26 mouse cellular contexts compared by ENCODE assay signal in genomic region chr10:51975587-51975986, GRCm38 (mm10). TPM values are rescaled to one million over a fixed set of nuclear protein-coding genes. Genes with fewer than 3 reads are reported as not detected.
"Had no signal": no experiment of that assay in that cellular context is flagged by ENCODE, and none has a peak within 500 bp of the region (broad histone marks: within the 10 kb centered on the region; RNA-seq: fewer than 3 reads in every experiment).

No protein-coding gene starts in this region.

- H3K4me1 ChIP-seq: embryonic facial prominence, embryonic 10.5 days; embryonic facial prominence, embryonic 12.5 days; embryonic facial prominence, embryonic 13.5 days; embryonic facial prominence, embryonic 15.5 days; forebrain, embryonic 10.5 days; forebrain, embryonic 12.5 days; forebrain, embryonic 13.5 days; forebrain, embryonic 15.5 days had no signal

- H3K27me3 ChIP-seq: embryonic facial prominence, embryonic 12.5 days; embryonic facial prominence, embryonic 13.5 days; embryonic facial prominence, embryonic 15.5 days; forebrain, embryonic 12.5 days; forebrain, embryonic 13.5 days; forebrain, embryonic 15.5 days had no signal

- H3K9me3 ChIP-seq: embryonic facial prominence, embryonic 10.5 days; embryonic facial prominence, embryonic 12.5 days; embryonic facial prominence, embryonic 13.5 days; embryonic facial prominence, embryonic 15.5 days; forebrain, embryonic 10.5 days; forebrain, embryonic 12.5 days; forebrain, embryonic 13.5 days; forebrain, embryonic 15.5 days had no signal

- H3K4me3 ChIP-seq: embryonic facial prominence, embryonic 10.5 days; embryonic facial prominence, embryonic 12.5 days; embryonic facial prominence, embryonic 13.5 days; embryonic facial prominence, embryonic 15.5 days; erythroblast, embryonic 14.5 days; forebrain, embryonic 10.5 days; forebrain, embryonic 12.5 days; forebrain, embryonic 13.5 days; forebrain, embryonic 15.5 days; gastrocnemius, adult 2 months; heart, adult 2 months had no signal

- H3K4me2 ChIP-seq: embryonic facial prominence, embryonic 12.5 days; embryonic facial prominence, embryonic 13.5 days; embryonic facial prominence, embryonic 15.5 days; forebrain, embryonic 12.5 days; forebrain, embryonic 13.5 days; forebrain, embryonic 15.5 days had no signal

- H3K36me3 ChIP-seq: embryonic facial prominence, embryonic 10.5 days; embryonic facial prominence, embryonic 12.5 days; embryonic facial prominence, embryonic 13.5 days; embryonic facial prominence, embryonic 15.5 days; forebrain, embryonic 10.5 days; forebrain, embryonic 12.5 days; forebrain, embryonic 15.5 days had no signal

- DNase-seq: cerebellum, adult 8-10 months; cerebellum, adult 9-10 months; cerebellum, adult 9-11 months; cerebellum, postnatal 10 days; cerebellum, postnatal 14 days; cerebellum, postnatal 25 days; cerebellum, postnatal 36 days; embryo, embryonic 11 days; forebrain, postnatal 0 days; gastrocnemius, adult 2 months; gastrocnemius, postnatal 10 days; gastrocnemius, postnatal 14 days; gastrocnemius, postnatal 25 days; gastrocnemius, postnatal 36 days; heart, adult 11 months; heart, adult 18-20 months; heart, adult 2 months had no signal

- H3K27ac ChIP-seq: embryonic facial prominence, embryonic 10.5 days; embryonic facial prominence, embryonic 12.5 days; embryonic facial prominence, embryonic 13.5 days; embryonic facial prominence, embryonic 15.5 days; forebrain, embryonic 10.5 days; forebrain, embryonic 12.5 days; forebrain, embryonic 13.5 days; forebrain, embryonic 15.5 days; gastrocnemius, adult 2 months; heart, adult 2 months had no signal

RNA-seq across cellular contexts. Expression of gene Vgll2, which starts 46.7 kb away (rescaled TPM):
- polyA plus RNA-seq: erythroblast, embryonic 14.5 days had no signal
